Mouse (Mus musculus) heart, postnatal 14 days (tissue): ENCODE data around the gene Cep95. TPM values are rescaled to one million over a fixed set of nuclear protein-coding genes. Genes with fewer than 3 reads are reported as not detected.
"Not testable (repeated sequence)": the region's sequence is repeated elsewhere in the genome, so short reads cannot be mapped to it uniquely, and the experiment has no call there.

Experiments used
- DNase-seq, 2 experiments: peaks; one replicate each; pipeline ENCODE4 v3.0.0; 2021 to 2022
- intact Hi-C: fragments of 180-260 bp; cut with DNase I; formaldehyde crosslinking; loops from one replicate; pipeline ENCODE4 v1.15.1; 2025
- long read RNA-seq, 2 experiments: library from polyadenylated mRNA; stranded (forward); transcript quantifications; one replicate each; pipeline ENCODE4 v2.0.0; 2021
- total RNA-seq, 2 experiments: library from RNA; stranded (reverse); gene quantifications; 2 replicates each; pipeline ENCODE4 v1.2.3; 2021

Gene Cep95
- 1 to 10 TPM; 8.2 to 8.3 TPM for total RNA-seq
- long read RNA-seq, experiment 1, transcript Cep95-201 (20 exons, 2,696 nt): major isoform, 7 of 12 reads
- long read RNA-seq, experiment 1, partial matches to known transcripts: 0 of 12 reads
- long read RNA-seq, experiment 1, other reads (novel, unspliced or antisense): 4 of 12 reads
- long read RNA-seq, experiment 2, partial matches to known transcripts: 1 of 10 reads
- long read RNA-seq, experiment 2, other reads (novel, unspliced or antisense): 8 of 10 reads

GRCm38 (mm10) chr11:106788775-106789459 lies at the start of gene Cep95, which contains the start of gene Ddx5:
Cep95 (plus strand) TSS chr11:106789252.
Ddx5 (minus strand) TSS chr11:106789185.
- intact Hi-C loops: loop anchor here (5.0 kb wide), 2 partner anchors 188 to 208 kb away; partner anchors contain the start of gene Kpna2
- peak; percentile 94 to 95 for DNase-seq

- DNase-seq, intact Hi-C loops: not testable (repeated sequence)
Measured at GRCm38 (mm10) chr11:106740724-106741123, 48.3 kb upstream of the Cep95 start.

- intact Hi-C loops: no loop called here
- no peak for DNase-seq
Measured at GRCm38 (mm10) chr11:106741232-106741631, 47.8 kb upstream of the Cep95 start.

GRCm38 (mm10) chr11:106741826-106742225 lies 47.2 kb upstream of the Cep95 start:
- intact Hi-C loops: loop anchor here (1.0 kb wide), 1 partner anchor 94 kb away; no protein-coding TSS in a partner anchor
- DNase-seq: no peak

GRCm38 (mm10) chr11:106742388-106742841 lies 46.6 kb upstream of the Cep95 start:
- DNase-seq: no peak

GRCm38 (mm10) chr11:106744949-106745348 lies 44.1 kb upstream of the Cep95 start:
- intact Hi-C loops: loop anchor here (5.0 kb wide), 1 partner anchor 243 kb away; no protein-coding TSS in a partner anchor
- DNase-seq: no peak

More at GRCm38 (mm10) chr11:106742388-106742841, 46.6 kb upstream of the Cep95 start:
- intact Hi-C loops: loop anchor here (1.0 kb wide), 1 partner anchor 94 kb away; no protein-coding TSS in a partner anchor

GRCm38 (mm10) chr11:106749557-106750120 lies 39.4 kb upstream of the Cep95 start:
- not testable (repeated sequence) for DNase-seq
- intact Hi-C loops: loop anchor here (5.0 kb wide), 2 partner anchors 247 to 332 kb away; no protein-coding TSS in a partner anchor

- no peak for DNase-seq
- intact Hi-C loops: loop anchor here (5.0 kb wide), 1 partner anchor 333 kb away; no protein-coding TSS in a partner anchor
Measured at GRCm38 (mm10) chr11:106750121-106750751, 38.8 kb upstream of the Cep95 start, which contains the start of gene Pecam1. Pecam1 (minus strand) TSS chr11:106750628.

- no peak for DNase-seq
- intact Hi-C loops: loop anchor here (5.0 kb wide), 1 partner anchor 334 kb away; no protein-coding TSS in a partner anchor
Measured at GRCm38 (mm10) chr11:106751039-106752018, 37.7 kb upstream of the Cep95 start, which contains the start of gene Milr1. Milr1 (plus strand) TSS chr11:106751226.

GRCm38 (mm10) chr11:106752103-106752502 lies 36.9 kb upstream of the Cep95 start:
- no peak for DNase-seq
- intact Hi-C loops: loop anchor here (5.0 kb wide), 1 partner anchor 335 kb away; no protein-coding TSS in a partner anchor

GRCm38 (mm10) chr11:106753314-106753713 lies 35.7 kb upstream of the Cep95 start:
- intact Hi-C loops: loop anchor here (5.0 kb wide), 1 partner anchor 336 kb away; no protein-coding TSS in a partner anchor
- DNase-seq: no peak

- DNase-seq: no peak
- intact Hi-C loops: no loop called here
Measured at GRCm38 (mm10) chr11:106755583-106755982, 33.5 kb upstream of the Cep95 start.

GRCm38 (mm10) chr11:106759028-106759427 lies 30.0 kb upstream of the Cep95 start:
- DNase-seq: no peak
- intact Hi-C loops: no loop called here

GRCm38 (mm10) chr11:106760511-106760910 lies 28.5 kb upstream of the Cep95 start:
- no peak for DNase-seq

GRCm38 (mm10) chr11:106762139-106762799 lies 26.8 kb upstream of the Cep95 start:
- peak; percentile 30 to 46 for DNase-seq
- intact Hi-C loops: no loop called here

More at GRCm38 (mm10) chr11:106760511-106760910, 28.5 kb upstream of the Cep95 start:
- intact Hi-C loops: no loop called here

GRCm38 (mm10) chr11:106762800-106763185 lies 26.3 kb upstream of the Cep95 start:
- intact Hi-C loops: no loop called here
- DNase-seq: no peak

GRCm38 (mm10) chr11:106766611-106767162 lies 22.4 kb upstream of the Cep95 start:
- no peak for DNase-seq
- intact Hi-C loops: no loop called here

GRCm38 (mm10) chr11:106767516-106767915 lies 21.5 kb upstream of the Cep95 start:
- no peak for DNase-seq
- intact Hi-C loops: no loop called here
